Mouse (Mus musculus) small intestine, adult 2 months (tissue): ENCODE results near the gene Vhl. TPM values are rescaled to one million over a fixed set of nuclear protein-coding genes. Genes with fewer than 3 reads are reported as not detected.

Source experiments
- H3K27ac ChIP-seq: fragments of 200-500 bp; 2 replicates; pipeline ENCODE4 v1.5.1; 2012; ENCODE audit warnings: low read depth, low read length, control low read depth, inconsistent platforms; ENCODE audit not compliant: insufficient read depth
- H3K27me3 ChIP-seq: fragments of 200-500 bp; 2 replicates; pipeline ENCODE4 v1.6.1; 2012; ENCODE audit warnings: mild to moderate bottlenecking, moderate library complexity, low read length, inconsistent platforms; ENCODE audit not compliant: control insufficient read depth, insufficient read depth
- H3K36me3 ChIP-seq: fragments of 200-500 bp; 2 replicates; pipeline ENCODE4 v1.6.1; 2012; ENCODE audit warnings: mild to moderate bottlenecking, low read length, control low read depth, inconsistent platforms; ENCODE audit not compliant: control insufficient read depth, insufficient read depth
- H3K4me1 ChIP-seq: fragments of 200-500 bp; 2 replicates; pipeline ENCODE4 v1.6.1; 2012; ENCODE audit warnings: low read length, inconsistent platforms, mixed read lengths; ENCODE audit not compliant: control insufficient read depth, insufficient read depth, insufficient read length
- H3K4me3 ChIP-seq: fragments of 200-500 bp; 2 replicates; pipeline ENCODE4 v1.5.1; 2012; ENCODE audit warnings: low read depth, mild to moderate bottlenecking, control low read depth, inconsistent platforms, low read length, moderate library complexity
- CTCF ChIP-seq: fragments of 200-500 bp; IDR thresholded peaks from 2 replicates; pipeline ENCODE4 v1.5.1; 2012; ENCODE audit warnings: low read depth, mild to moderate bottlenecking, control low read depth, inconsistent platforms, low read length, moderate library complexity, mixed read lengths; ENCODE audit not compliant: insufficient replicate concordance, insufficient read length; ENCODE audit errors: extremely low read depth
- POLR2A ChIP-seq: fragments of 200-500 bp; IDR thresholded peaks from 2 replicates; pipeline ENCODE4 v1.6.1; 2012; ENCODE audit warnings: low read depth, mild to moderate bottlenecking, control low read depth, inconsistent platforms, low read length, moderate library complexity
- WGBS: fragments of 180-500 bp; shearing (Covaris S2); methylation state at CpG from one replicate; pipeline ENCODE4 v1.1.7; 2018; 5-methylcytosine and 5-hydroxymethylcytosine counted together
- polyA plus RNA-seq: library from polyadenylated mRNA; depleted of rRNA; stranded (reverse); fragments of >200 nt; gene quantifications from 2 replicates; pipeline ENCODE4 v1.2.3, GENCODE M21; 2012

Vhl gene
- polyA plus RNA-seq, 1 experiment: 7.8 TPM

- TF ChIP-seq POLR2A: no peak
- Histone ChIP-seq H3K27me3 (no peaks in the 10 kb centered on the region), H3K4me3 (no peak overlapping the region), H3K27ac (peak overlapping the region; percentile 57), H3K36me3 (peaks cover 32% of the 10 kb centered on the region), H3K4me1 (peaks cover 25% of the 10 kb centered on the region; the same call in 1 of the 2 replicates)
- 94% methylated on average over 2 of the region's 2 CpGs for WGBS
Observed at GRCm38 (mm10) chr6:113643967-113644366, 20.2 kb downstream of the Vhl start.

- Histone ChIP-seq H3K36me3 (peaks cover 39% of the 10 kb centered on the region), H3K4me3 (no peak overlapping the region), H3K4me1 (peaks cover 25% of the 10 kb centered on the region; the same call in 1 of the 2 replicates), H3K27ac (peak overlapping the region; percentile 57), H3K27me3 (no peaks in the 10 kb centered on the region)
- 39% methylated on average over 8 of the region's 8 CpGs for WGBS
- TF ChIP-seq CTCF (no peak), POLR2A (no peak)
Observed at GRCm38 (mm10) chr6:113644808-113645207, 21.0 kb downstream of the Vhl start.

GRCm38 (mm10) chr6:113649346-113650196, 25.8 kb downstream of the Vhl start:
- no peak overlapping the region for H3K4me3 ChIP-seq
- TF ChIP-seq CTCF (no peak), POLR2A (no peak)
- peaks cover 51% of the 10 kb centered on the region for H3K36me3 ChIP-seq
- WGBS: 78% methylated on average over 7 of the region's 7 CpGs
- H3K4me1 ChIP-seq: peaks cover 38% of the 10 kb centered on the region; the same call in 1 of the 2 replicates
- H3K27me3 ChIP-seq: no peaks in the 10 kb centered on the region
- no peak overlapping the region for H3K27ac ChIP-seq

- 59% methylated on average over 4 of the region's 4 CpGs for WGBS
- TF ChIP-seq CTCF: no peak
- no peak for TF ChIP-seq POLR2A
- H3K36me3 ChIP-seq: peaks cover 46% of the 10 kb centered on the region
- H3K27ac ChIP-seq: no peak overlapping the region
- no peaks in the 10 kb centered on the region for H3K27me3 ChIP-seq
- H3K4me3 ChIP-seq: no peak overlapping the region
- H3K4me1 ChIP-seq: peaks cover 40% of the 10 kb centered on the region; the same call in 1 of the 2 replicates
Observed at GRCm38 (mm10) chr6:113650197-113650640, 26.5 kb downstream of the Vhl start.

- peaks cover 45% of the 10 kb centered on the region for H3K36me3 ChIP-seq
- WGBS: 26% methylated on average over 3 of the region's 3 CpGs
- H3K27me3 ChIP-seq: no peaks in the 10 kb centered on the region
- peak overlapping the region; percentile 93 for H3K27ac ChIP-seq
- H3K4me3 ChIP-seq: no peak overlapping the region
- peaks cover 43% of the 10 kb centered on the region; the same call in 1 of the 2 replicates for H3K4me1 ChIP-seq
- TF ChIP-seq POLR2A (no peak), CTCF (no peak)
Observed at GRCm38 (mm10) chr6:113651626-113652025, 27.9 kb downstream of the Vhl start.

GRCm38 (mm10) chr6:113653551-113653950, 29.8 kb downstream of the Vhl start:
- Histone ChIP-seq H3K27me3 (no peaks in the 10 kb centered on the region), H3K4me1 (peaks cover 60% of the 10 kb centered on the region), H3K27ac (peak overlapping the region; percentile 79), H3K36me3 (peaks cover 30% of the 10 kb centered on the region), H3K4me3 (no peak overlapping the region)
- TF ChIP-seq CTCF: no peak
- no peak for TF ChIP-seq POLR2A
- 95% methylated on average over 7 of the region's 7 CpGs for WGBS

GRCm38 (mm10) chr6:113654102-113654501, 30.3 kb downstream of the Vhl start:
- 67% methylated on average over 8 of the region's 8 CpGs for WGBS
- Histone ChIP-seq H3K4me1 (peaks cover 64% of the 10 kb centered on the region), H3K36me3 (peaks cover 24% of the 10 kb centered on the region), H3K27me3 (no peaks in the 10 kb centered on the region), H3K27ac (peak overlapping the region; percentile 79), H3K4me3 (no peak overlapping the region)
- TF ChIP-seq CTCF (no peak), POLR2A (no peak; the same call in 1 of the 2 replicates)
